Mouse (Mus musculus) erythroblast, embryonic 14.5 days (primary cell): ENCODE measurements around the gene Sik3. TPM values are rescaled to one million over a fixed set of nuclear protein-coding genes. Genes with fewer than 3 reads are reported as not detected.

ENCODE experiments used
- H3K27me3 ChIP-seq: 2 replicates; pipeline ENCODE4 v1.6.1; 2012; ENCODE audit warnings: inconsistent platforms; ENCODE audit not compliant: control insufficient read depth
- H3K36me3 ChIP-seq: 2 replicates; pipeline ENCODE4 v1.6.1; 2012; ENCODE audit warnings: mild to moderate bottlenecking, inconsistent platforms; ENCODE audit not compliant: control insufficient read depth
- H3K4me1 ChIP-seq: 2 replicates; pipeline ENCODE4 v1.6.1; 2012; ENCODE audit warnings: inconsistent platforms; ENCODE audit not compliant: control insufficient read depth
- H3K4me3 ChIP-seq: replicated peaks from 2 replicates; pipeline ENCODE3; 2012; ENCODE audit warnings: moderate library complexity, mild to moderate bottlenecking, inconsistent platforms
- H3K9me3 ChIP-seq: 2 replicates; pipeline ENCODE4 v1.6.1; 2012; ENCODE audit warnings: low read length, inconsistent platforms, mixed read lengths; ENCODE audit not compliant: control insufficient read depth
- GATA1 ChIP-seq: IDR thresholded peaks from 2 replicates; pipeline ENCODE4 v1.6.1; 2012; ENCODE audit warnings: low read length, inconsistent platforms, mixed read lengths
- TAL1 ChIP-seq: IDR thresholded peaks from 3 replicates; pipeline ENCODE4 v1.6.1; 2012; ENCODE audit warnings: low read length, inconsistent platforms, mixed read lengths
- polyA plus RNA-seq: library from polyadenylated mRNA; stranded (reverse); fragments of >175 nt; gene quantifications from 2 replicates; pipeline ENCODE4 v1.2.3, GENCODE M21; 2012

Gene Sik3
- polyA plus RNA-seq, 1 experiment, result 0.13 TPM

GRCm38 (mm10) chr9:46038786-46039185 is 26.2 kb downstream of the Sik3 start:
- peaks cover 4% of the 10 kb centered on the region for H3K4me1 ChIP-seq
- H3K36me3 ChIP-seq, result no peaks in the 10 kb centered on the region
- H3K9me3 ChIP-seq, result no peaks in the 10 kb centered on the region
- no peak overlapping the region for H3K4me3 ChIP-seq
- no peaks in the 10 kb centered on the region for H3K27me3 ChIP-seq
- TF ChIP-seq TAL1 (no peak), GATA1 (no peak)

GRCm38 (mm10) chr9:46041186-46041585 is 28.6 kb downstream of the Sik3 start:
- no peak for TF ChIP-seq GATA1
- TF ChIP-seq TAL1, result no peak
- H3K4me1 ChIP-seq, result no peaks in the 10 kb centered on the region; the same call in 1 of the 2 replicates
- no peaks in the 10 kb centered on the region for H3K36me3 ChIP-seq
- H3K27me3 ChIP-seq, result no peaks in the 10 kb centered on the region
- H3K4me3 ChIP-seq, result no peak overlapping the region
- no peaks in the 10 kb centered on the region for H3K9me3 ChIP-seq

GRCm38 (mm10) chr9:46042387-46042786 is 29.8 kb downstream of the Sik3 start:
- H3K9me3 ChIP-seq, result no peaks in the 10 kb centered on the region
- no peaks in the 10 kb centered on the region; the same call in 1 of the 2 replicates for H3K4me1 ChIP-seq
- no peak for TF ChIP-seq GATA1
- no peak for TF ChIP-seq TAL1
- H3K4me3 ChIP-seq, result no peak overlapping the region
- H3K27me3 ChIP-seq, result no peaks in the 10 kb centered on the region
- H3K36me3 ChIP-seq, result no peaks in the 10 kb centered on the region

DNA sequence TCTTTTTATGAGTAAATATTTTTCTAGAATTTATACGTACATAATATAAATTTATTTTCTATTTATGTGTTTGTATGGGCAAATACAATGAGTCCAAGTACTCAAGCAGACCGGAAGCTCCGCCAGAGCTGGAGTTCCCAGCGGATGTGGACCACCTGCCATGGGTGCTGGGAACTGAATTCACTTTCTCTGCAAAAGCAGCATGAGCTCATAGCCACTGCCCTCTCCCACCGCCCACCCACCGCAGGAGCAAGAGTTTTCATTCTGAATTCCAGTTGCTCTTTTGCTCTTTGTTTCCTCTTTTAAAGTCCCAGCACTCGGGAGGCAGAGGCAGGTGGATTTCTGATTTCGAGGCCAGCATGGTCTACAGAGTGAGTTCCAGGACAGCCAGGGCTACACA is 31.0 kb downstream of the Sik3 start:
- Histone ChIP-seq H3K36me3 (no peaks in the 10 kb centered on the region), H3K27me3 (no peaks in the 10 kb centered on the region), H3K4me3 (no peak overlapping the region), H3K4me1 (no peaks in the 10 kb centered on the region; the same call in none of the 2 replicates), H3K9me3 (no peaks in the 10 kb centered on the region)
- no peak for TF ChIP-seq TAL1

DNA sequence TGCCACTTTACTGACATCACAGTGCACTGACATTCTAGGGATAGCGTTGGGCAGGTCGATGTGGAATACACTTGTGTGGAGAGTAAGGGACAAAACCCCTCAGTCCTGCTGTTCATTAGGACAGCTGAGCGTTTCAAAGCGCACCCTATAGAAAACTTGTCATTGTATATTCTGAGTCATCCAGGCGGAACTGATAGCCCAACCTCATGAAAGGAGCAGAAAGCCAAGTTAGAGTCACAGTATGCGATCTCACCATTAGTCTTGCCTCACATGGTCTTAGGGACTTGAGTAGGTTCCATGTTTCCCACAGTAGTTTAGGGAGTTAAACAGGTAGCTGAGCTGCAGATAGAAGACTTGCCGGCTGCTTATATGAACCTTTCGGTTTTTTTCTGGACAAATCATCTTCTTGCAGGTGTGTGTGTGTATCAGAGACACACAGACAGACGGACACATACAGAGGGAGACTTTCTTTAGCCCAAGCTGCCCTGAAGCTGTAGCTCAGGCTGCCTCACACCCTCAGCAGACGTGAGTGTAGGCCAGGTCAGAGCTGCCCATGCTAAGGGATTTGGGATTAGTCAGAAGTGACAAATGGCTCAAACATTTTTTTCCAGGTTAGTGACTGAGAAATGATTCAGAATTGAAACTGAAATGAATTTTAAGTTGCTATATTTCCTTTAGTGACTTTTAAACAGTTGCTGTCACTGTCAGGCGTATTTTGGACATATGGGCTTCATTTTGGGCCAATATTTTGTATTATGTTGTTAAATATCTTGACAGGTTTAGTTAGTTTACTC is 34.3 kb downstream of the Sik3 start:
- no peak overlapping the region for H3K4me3 ChIP-seq
- H3K4me1 ChIP-seq, result peaks cover 6% of the 10 kb centered on the region
- H3K36me3 ChIP-seq, result no peaks in the 10 kb centered on the region
- no peaks in the 10 kb centered on the region for H3K9me3 ChIP-seq
- no peaks in the 10 kb centered on the region for H3K27me3 ChIP-seq
- TF ChIP-seq TAL1 (no peak), GATA1 (no peak)

- Histone ChIP-seq H3K4me1 (peaks cover 6% of the 10 kb centered on the region), H3K27me3 (no peaks in the 10 kb centered on the region), H3K36me3 (no peaks in the 10 kb centered on the region), H3K4me3 (no peak overlapping the region), H3K9me3 (no peaks in the 10 kb centered on the region)
- no peak for TF ChIP-seq TAL1
These were observed 36.9 kb downstream of the Sik3 start for GRCm38 (mm10) chr9:46049525-46049924.

DNA sequence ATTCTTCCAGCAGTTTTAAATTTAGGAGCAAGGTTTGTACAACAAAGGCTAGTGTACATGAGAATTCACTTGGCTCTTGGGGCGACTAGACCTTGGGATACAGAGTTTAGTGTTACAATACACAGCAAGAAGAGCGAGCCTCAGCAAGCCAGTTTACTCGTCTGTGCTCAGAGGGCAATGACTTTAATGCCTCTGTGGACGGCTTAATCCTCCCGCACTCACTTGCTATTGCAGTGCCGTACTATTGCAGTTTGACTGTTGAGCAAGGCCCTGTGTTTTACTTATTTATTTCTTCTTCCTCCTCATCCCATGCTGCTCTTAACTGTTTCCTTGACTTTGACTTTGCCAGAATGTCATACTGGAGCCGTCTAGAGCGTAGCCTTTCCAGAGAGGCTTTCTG is 37.6 kb downstream of the Sik3 start:
- Histone ChIP-seq H3K36me3 (no peaks in the 10 kb centered on the region), H3K4me3 (no peak overlapping the region), H3K27me3 (no peaks in the 10 kb centered on the region), H3K4me1 (peaks cover 6% of the 10 kb centered on the region), H3K9me3 (no peaks in the 10 kb centered on the region)
- no peak for TF ChIP-seq GATA1
- no peak for TF ChIP-seq TAL1

GRCm38 (mm10) chr9:46053014-46053666 is 40.5 kb downstream of the Sik3 start:
- TF ChIP-seq GATA1, result no peak
- TF ChIP-seq TAL1, result no peak
- Histone ChIP-seq H3K4me1 (peaks cover 6% of the 10 kb centered on the region), H3K27me3 (no peaks in the 10 kb centered on the region), H3K36me3 (no peaks in the 10 kb centered on the region; the same call in 1 of the 2 replicates), H3K9me3 (no peaks in the 10 kb centered on the region), H3K4me3 (no peak overlapping the region)

DNA sequence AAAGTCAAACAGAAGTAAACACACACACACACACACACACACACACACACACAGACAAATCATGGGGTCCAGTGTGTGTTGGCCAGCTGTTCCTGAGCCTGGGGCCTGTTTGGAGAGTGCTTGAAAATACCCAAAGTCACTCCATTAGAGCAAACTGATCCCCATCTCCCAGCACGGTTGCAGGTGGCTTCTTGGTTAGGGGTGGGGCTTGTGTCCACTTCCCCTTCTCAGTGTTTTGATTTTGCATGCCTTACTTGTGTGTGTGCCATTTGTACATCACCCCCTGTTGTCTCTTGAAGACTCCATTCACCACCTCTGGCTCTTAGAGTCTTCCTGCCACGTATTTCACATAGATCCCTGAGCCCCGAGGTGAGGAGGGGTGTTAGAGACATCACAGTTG is 45.4 kb downstream of the Sik3 start:
- Histone ChIP-seq H3K9me3 (no peaks in the 10 kb centered on the region), H3K36me3 (no peaks in the 10 kb centered on the region; the same call in 1 of the 2 replicates), H3K4me3 (no peak overlapping the region), H3K4me1 (no peaks in the 10 kb centered on the region), H3K27me3 (no peaks in the 10 kb centered on the region)
- no peak for TF ChIP-seq TAL1
- no peak for TF ChIP-seq GATA1

- Histone ChIP-seq H3K27me3 (no peaks in the 10 kb centered on the region), H3K4me3 (no peak overlapping the region), H3K4me1 (no peaks in the 10 kb centered on the region; the same call in 1 of the 2 replicates), H3K36me3 (no peaks in the 10 kb centered on the region; the same call in 1 of the 2 replicates), H3K9me3 (no peaks in the 10 kb centered on the region)
- no peak for TF ChIP-seq GATA1
- TF ChIP-seq TAL1, result no peak
These were observed 47.6 kb downstream of the Sik3 start for GRCm38 (mm10) chr9:46060249-46060648.
